Mouse (Mus musculus): ENCODE measurements around the gene Pik3ap1.
A peak's percentile ranks its signal among the peaks of the same experiment; 100 is the strongest.

Pik3ap1 gene

DNA sequence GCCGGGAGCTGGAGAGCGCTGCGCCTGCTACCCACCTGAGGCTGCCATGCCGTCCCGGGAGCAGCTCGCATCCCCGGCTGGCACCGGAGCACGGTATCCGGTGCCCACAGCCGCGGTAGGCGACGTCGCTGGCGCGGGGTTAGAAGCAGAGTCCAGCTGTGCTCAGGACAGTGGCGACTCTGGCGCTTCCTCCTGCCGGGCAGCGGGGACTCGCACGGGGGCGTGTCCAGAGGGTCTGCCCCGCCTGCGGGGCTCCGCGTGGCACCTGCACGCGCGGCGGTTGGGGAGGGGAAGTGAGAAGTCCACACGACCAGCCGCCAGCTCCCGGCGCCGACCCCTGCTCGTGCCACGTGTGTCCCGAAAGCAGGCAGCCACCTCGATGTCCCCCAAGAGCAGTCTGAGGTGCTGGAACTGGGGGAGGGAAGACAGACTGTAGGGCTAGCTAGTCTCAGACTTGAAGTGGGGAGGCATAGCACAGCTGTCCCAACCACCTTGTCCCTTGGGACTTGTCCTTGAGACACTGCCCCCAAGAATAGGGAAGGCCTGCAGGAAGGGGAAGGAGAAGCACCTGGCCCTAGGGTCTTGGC, at the start of gene Pik3ap1:
TSS of gene Pik3ap1 (minus strand) at position 181 of the 587 bp plus-strand sequence.
- TF ChIP-seq GATA4 (IDR thresholded peaks at IDR 0.05; ENCODE audit: insufficient replicate concordance, low read length): no peak

DNA sequence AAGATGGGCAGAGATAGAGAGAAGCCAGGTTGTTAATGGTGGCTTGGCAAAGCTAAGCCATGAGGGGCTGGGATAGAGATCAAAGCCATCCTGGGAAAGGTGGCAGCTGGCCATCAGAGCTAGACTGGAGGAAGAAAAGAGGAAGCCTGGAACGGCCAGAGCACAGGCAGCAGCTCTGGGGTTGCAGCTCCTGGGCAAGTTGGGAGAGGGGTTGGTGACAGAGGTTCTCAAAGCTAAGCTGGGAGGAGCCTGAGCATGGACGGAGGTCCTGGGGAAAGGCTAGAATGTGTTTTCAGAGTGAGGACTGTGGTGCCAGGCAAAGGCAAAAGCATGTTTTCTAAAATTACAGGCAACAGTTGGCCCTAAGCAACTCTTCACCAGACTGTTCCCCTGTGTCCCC, 36.4 kb upstream of the Pik3ap1 start:
- no peak for TF ChIP-seq GATA4 (IDR thresholded peaks at IDR 0.05; ENCODE audit: insufficient replicate concordance, low read length)

DNA sequence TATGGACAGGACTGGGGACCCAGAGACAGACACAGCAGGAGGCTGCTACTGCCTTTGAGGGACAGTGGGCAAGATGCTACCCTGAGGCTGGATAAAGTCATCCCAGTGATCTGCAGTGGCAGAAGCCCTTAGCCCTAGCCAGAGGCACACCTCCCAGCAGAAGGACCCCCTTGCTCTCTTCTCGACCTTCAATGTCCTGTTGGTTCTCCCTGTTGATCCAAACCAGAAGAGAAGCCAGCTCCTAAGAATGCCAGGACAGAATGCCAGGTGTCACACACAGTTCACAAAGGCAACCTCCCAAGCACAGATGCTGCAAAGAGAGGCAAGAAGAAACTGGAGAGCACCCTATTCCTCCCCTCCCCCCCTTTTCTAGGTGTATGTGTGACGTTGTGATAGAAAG, 33.9 kb upstream of the Pik3ap1 start:
- no peak for TF ChIP-seq GATA4 (IDR thresholded peaks at IDR 0.05; ENCODE audit: insufficient replicate concordance, low read length)

DNA sequence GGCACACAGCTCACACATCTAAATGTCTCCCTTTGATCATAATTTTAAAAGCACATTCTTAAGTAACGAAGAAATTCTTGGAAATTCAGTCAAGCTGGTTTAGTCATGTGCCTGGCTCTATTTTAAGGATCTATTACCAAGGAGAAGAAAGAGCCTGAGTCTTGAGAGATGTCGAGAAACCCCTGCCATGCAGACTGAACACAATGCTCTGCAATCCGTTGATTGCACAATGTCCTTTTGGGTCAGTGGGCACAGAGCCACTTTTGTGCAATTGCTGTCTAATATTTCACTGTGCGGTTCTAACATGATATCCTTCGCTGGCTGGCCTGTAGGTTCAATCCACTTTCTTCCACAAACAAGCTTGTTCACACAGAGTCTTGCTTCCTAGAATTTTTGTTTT, 33.1 kb upstream of the Pik3ap1 start:
- TF ChIP-seq GATA4 (IDR thresholded peaks at IDR 0.05; ENCODE audit: insufficient replicate concordance, low read length): no peak

DNA sequence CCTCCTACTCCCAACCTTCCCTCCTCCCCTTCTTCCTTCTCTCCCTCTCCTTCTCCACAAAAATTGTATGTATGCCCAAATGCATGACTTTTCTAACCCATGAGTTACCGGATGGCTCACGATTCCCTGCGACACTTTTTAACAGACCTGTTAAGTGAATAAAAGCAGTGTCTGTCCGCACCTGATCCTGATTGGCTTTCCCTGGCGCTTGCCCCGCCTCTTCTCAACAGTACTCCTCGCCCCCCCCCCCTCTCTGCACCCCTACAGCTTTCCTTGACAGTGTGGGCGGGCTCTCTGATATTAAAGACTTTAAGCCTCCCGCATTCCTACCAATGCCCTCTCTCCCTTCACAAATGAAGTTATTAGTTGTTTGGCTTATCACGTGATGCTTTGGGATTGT, 31.3 kb upstream of the Pik3ap1 start:
- no peak for TF ChIP-seq GATA4 (IDR thresholded peaks at IDR 0.05; ENCODE audit: insufficient replicate concordance, low read length)

DNA sequence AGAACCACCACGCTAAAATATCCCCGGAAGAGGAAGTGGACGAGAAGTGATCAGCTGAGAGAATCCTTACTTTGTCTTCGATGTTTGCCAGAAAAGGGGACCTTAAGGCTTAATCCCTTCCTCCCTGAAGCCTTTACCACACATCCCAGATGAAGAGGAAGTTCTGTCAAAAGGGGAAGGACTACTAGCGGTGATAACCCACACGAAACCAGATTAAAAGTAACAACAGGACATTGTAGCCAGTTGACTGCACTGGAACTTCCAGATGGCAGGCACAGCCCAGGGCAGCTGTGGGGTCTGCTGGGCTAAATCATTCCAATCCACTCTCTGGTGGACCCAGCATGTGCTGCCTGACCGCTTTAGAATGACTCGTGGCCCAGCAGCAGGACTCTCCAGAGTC, 17.7 kb upstream of the Pik3ap1 start:
- TF ChIP-seq GATA4 (IDR thresholded peaks at IDR 0.05; ENCODE audit: insufficient replicate concordance, low read length): no peak

DNA sequence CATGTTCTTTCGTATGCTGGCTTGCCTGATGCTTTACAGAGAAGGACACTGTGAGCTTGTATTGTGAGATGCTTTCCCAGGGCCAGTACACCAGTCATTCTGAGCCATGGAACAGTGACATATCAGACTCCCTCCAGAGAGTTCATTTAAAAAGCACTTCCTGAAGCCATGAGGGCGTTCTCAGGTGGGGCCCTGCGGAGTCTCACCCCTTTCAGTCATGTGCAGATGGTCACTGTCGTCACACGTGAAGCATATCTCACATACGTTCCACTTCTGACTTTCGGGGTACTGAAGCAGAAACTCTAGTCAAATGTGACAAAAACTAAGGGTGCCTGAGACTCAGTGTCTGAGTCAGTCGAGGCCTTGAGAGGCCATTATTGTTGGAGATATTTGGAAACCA, 6.0 kb upstream of the Pik3ap1 start:
- no peak for TF ChIP-seq GATA4 (IDR thresholded peaks at IDR 0.05; ENCODE audit: insufficient replicate concordance, low read length)

DNA sequence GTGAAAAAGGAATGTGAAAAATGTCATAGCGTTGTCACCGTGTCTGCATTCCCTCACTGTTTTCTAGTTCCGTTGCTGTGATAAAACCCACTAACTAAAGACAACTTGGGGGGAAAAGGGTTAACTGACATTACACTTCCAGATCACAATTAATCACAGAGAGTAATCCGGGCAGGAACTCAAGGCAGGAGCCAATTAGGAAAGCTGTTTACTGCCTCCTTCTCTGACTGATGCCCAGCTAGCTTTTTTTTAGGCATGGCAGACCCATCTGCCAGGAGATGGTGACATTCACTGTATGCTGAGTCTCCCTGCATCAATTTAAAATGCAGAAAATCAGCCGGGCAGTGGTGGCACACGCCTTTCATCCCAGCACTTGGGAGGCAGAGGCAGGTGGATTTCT, 4.4 kb upstream of the Pik3ap1 start:
- peak; percentile 19; the same call in 1 of the 2 replicates for TF ChIP-seq GATA4 (IDR thresholded peaks at IDR 0.05; ENCODE audit: insufficient replicate concordance, low read length)

DNA sequence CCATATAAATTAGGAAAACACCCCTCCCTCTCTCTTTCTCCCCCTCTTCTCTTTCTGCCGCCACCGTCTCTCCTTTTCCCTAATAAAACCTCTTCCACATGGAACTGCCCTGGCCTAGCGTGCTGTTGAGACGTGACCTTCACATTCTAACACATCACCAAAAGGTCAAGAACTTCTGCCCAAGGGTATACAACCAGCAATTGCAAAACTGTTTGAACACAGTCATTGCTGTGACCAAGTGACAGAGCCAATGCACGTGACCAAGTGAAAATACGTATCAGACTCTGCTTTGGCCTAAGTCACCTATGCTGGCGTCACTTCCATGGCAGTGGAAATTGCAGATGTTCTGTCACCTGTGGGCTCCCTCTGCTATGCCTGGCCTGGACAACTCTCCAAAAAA, 3.3 kb upstream of the Pik3ap1 start:
- TF ChIP-seq GATA4 (IDR thresholded peaks at IDR 0.05; ENCODE audit: insufficient replicate concordance, low read length): no peak

DNA sequence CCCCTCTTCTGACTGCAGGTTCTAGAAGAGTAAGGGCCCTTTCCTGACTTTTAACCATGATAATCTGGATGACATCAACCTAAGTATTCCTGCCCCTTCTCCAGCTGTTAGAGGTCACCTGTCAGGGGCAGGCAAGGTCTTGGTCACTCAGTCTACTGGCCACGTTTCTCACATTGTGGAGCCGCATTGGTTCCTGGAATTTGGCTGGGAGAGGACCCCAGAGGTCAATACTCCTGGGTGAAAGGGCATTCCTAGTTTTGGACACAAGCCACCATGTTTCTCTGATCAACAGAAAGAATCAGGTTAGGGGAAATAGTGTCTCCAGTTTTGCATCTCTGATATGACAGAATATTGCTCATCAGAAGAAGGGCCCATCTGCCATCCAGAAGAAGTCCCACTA, 2.4 kb upstream of the Pik3ap1 start:
- TF ChIP-seq GATA4 (IDR thresholded peaks at IDR 0.05; ENCODE audit: insufficient replicate concordance, low read length): no peak

DNA sequence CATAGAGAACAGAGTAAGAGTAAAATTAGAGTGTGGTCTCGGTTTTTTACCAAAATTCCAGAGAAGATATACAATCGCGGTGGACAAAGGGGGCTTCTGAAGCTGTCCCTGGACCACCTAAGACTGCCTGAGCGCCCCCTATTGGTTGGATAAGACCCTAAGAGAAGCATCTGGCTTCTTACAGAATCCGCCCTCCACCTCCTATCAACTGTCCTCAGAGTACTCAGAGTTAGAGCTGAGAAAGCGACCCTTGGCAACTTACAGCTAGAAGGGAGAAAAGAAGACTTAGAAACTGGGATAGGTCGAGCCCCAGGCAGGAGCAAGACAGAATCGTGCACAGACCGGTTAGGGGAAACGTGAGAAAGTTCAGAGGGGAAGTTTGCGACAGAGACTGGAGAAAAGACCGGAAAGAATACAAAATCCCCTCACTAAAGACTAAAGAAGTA, 473 bp downstream of the Pik3ap1 start:
- no peak for TF ChIP-seq GATA4 (IDR thresholded peaks at IDR 0.05; ENCODE audit: insufficient replicate concordance, low read length)

DNA sequence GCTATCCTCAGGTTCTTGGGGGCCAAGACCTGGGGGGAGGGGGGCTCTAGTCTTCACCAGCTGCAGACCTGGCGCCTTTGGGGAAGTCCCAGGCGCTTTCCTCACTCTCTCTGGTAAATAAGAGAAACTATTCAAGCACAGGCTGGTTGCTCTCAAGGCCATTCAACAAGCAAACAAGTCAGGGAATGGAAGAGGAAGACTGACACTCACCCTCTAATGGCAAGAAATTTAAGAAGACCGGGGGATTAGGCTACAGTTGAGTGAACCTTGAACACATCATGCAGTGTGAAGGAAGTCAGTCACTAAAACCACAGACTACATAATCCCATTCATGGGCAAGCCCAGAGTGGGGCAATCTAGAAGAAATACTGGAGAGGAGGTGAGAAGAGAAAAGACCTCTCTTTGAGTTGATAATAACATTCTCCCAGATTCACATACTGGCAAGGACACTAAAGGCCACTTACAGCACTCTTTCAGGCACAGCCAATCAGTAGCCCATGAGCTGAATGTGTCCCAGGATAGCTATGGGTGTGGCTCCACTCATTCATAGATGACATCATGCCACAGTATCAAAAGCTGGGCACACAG, 2.4 kb downstream of the Pik3ap1 start:
- no peak for TF ChIP-seq GATA4 (IDR thresholded peaks at IDR 0.05; ENCODE audit: insufficient replicate concordance, low read length)

DNA sequence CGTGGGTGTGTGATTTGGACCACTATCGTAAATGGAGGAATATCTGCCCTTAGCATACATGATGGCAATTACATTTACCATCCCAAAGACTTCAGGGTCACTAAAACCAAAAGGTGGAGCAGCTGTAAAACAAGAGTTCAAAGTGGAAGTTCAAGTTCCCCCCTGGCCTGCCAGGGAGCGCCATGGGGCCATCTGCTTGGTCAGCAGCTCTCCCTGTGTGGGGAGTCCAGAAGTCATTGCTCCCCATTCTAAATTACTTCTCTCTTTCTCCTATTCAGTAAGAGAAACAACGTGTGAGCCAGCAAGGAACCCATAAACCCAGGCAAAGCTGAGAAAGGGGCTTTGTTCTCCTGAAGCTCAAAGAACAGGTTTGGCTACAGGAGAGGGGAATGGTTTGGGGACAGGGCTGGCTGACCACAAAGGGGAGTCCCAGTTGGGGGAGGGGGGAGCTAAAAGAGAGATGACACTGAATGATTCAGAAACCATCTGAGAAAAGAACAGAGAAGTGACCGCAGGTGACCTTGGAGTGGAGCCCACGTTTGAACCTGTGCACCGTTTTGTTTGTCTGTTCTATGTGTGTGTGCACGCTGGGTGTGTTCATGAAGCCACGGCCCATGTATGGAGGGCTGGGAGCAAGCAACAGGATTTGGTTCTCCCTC, 3.2 kb downstream of the Pik3ap1 start:
- no peak for TF ChIP-seq GATA4 (IDR thresholded peaks at IDR 0.05; ENCODE audit: insufficient replicate concordance, low read length)

DNA sequence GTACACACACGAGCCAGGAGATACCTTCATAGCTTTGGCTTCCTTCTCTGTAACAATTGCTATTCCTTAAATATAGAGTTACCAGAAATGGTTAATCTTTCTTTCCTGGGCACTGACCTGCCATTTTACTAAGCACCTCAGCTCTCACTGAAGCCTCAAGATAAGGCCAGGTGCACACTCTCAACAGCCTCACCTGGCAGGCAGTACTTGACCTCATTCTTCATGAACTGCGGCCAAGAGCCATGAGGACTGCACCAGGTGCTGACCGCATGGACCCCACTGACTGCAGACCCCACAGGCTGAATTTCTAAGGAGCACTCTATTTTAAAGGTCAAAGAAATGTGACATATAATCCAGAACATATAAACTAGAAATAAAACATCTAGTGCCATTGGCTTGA, 5.7 kb downstream of the Pik3ap1 start:
- no peak for TF ChIP-seq GATA4 (IDR thresholded peaks at IDR 0.05; ENCODE audit: insufficient replicate concordance, low read length)

DNA sequence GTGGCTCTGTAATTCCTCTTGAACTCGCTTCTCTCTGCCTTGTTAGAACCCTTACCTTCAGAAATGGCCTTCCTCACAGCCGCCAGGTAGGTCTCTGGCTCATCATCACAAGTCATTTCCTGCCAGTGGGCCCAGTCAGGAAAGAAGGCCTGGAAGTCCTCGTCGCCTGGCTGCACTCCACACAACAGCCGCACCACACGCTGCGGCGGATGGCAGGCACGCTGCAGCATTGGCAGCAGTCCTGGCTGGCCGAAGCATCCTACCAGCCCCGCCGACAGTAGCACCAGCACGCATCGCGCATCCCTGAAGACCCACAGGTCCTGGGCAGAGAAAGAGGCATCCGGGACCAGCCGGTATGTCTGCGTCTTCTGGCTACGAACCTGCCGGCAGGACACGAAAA, 9.1 kb downstream of the Pik3ap1 start:
- no peak for TF ChIP-seq GATA4 (IDR thresholded peaks at IDR 0.05; ENCODE audit: insufficient replicate concordance, low read length)

DNA sequence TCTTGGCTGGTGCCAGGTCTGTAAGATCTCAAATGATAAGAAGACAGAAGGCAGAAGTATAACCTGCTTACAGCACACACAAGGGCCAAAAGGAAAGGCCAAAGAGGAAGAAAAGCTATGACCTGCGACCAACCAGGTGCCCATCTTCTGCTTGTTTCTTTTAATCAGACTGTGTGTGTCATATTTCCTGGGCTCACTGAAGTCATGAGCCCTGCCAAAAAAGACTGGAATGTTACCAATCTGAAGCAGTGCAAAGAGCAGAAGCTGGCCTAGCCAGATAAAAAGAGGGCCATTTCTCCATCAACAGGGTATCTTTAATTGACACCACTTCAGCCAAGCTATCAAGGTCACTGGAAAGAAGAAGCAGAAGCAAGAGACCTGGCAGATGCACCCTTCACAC, 9.8 kb downstream of the Pik3ap1 start:
- TF ChIP-seq GATA4 (IDR thresholded peaks at IDR 0.05; ENCODE audit: insufficient replicate concordance, low read length): no peak; the same call in 1 of the 2 replicates

DNA sequence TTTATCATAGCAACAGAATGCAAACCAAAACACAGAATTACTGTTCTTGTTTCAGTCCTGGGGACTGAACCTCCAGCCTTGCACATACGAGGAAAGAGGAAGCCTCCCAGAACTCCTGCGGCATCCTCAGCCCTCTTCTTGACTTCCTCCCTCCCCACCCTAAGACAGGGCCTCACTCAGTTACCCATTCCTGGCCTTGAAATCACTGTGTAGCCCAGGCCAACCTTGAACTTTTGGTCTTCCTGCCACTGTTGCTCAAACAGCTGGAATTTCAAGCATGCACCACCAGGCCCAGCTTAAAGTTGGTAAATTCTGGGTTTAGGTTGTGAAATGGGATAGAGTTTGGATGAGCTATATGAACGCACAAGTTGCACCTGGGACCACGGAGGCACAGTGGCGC, 10.2 kb downstream of the Pik3ap1 start:
- no peak for TF ChIP-seq GATA4 (IDR thresholded peaks at IDR 0.05; ENCODE audit: insufficient replicate concordance, low read length)
